Mouse (Mus musculus) cerebellum, adult 2 months (tissue): ENCODE data around the gene Rab10. TPM values are rescaled to one million over a fixed set of nuclear protein-coding genes. Genes with fewer than 3 reads are reported as not detected.

Experiments
- DNase-seq, 2 experiments: peaks; one replicate each; pipeline ENCODE4 v3.0.0; 2021
- H3K27ac ChIP-seq: fragments of 200-500 bp; 2 replicates; pipeline ENCODE4 v1.5.1; 2012; ENCODE audit warnings: low read length, control low read depth, inconsistent platforms; ENCODE audit not compliant: insufficient read depth
- H3K27me3 ChIP-seq: fragments of 200-500 bp; 2 replicates; pipeline ENCODE4 v1.6.1; 2012; ENCODE audit warnings: inconsistent platforms, mild to moderate bottlenecking, low read length, moderate library complexity; ENCODE audit not compliant: control insufficient read depth, insufficient read depth
- H3K4me1 ChIP-seq: fragments of 200-500 bp; 2 replicates; pipeline ENCODE4 v1.6.1; 2011; ENCODE audit warnings: low read length; ENCODE audit not compliant: control insufficient read depth, insufficient read depth
- H3K4me3 ChIP-seq: fragments of 200-500 bp; replicated peaks from 2 replicates; pipeline ENCODE3; 2011; ENCODE audit warnings: mild to moderate bottlenecking, low read depth, low read length, control low read depth; ENCODE audit not compliant: insufficient read depth
- CTCF ChIP-seq: fragments of 200-500 bp; IDR thresholded peaks from 2 replicates; pipeline ENCODE4 v1.5.1; 2011; ENCODE audit warnings: low read depth, mild to moderate bottlenecking, control low read depth, low read length, moderate library complexity, borderline replicate concordance; ENCODE audit not compliant: insufficient read depth
- POLR2A ChIP-seq: fragments of 200-500 bp; IDR thresholded peaks from 2 replicates; pipeline ENCODE4 v1.6.1; 2011; ENCODE audit warnings: low read length, control low read depth, borderline replicate concordance; ENCODE audit not compliant: insufficient read depth
- WGBS: fragments of 180-500 bp; shearing (Covaris S2); methylation state at CpG from one replicate; pipeline ENCODE4 v1.1.7; 2018; 5-methylcytosine and 5-hydroxymethylcytosine counted together
- polyA plus RNA-seq: library from polyadenylated mRNA; depleted of rRNA; stranded (reverse); fragments of >200 nt; gene quantifications from 2 replicates; pipeline ENCODE4 v1.2.3, GENCODE M21; 2012

Gene Rab10
- polyA plus RNA-seq, 1 experiment: 96.6 TPM

GRCm38 (mm10) chr12:3278880-3279339, 30.9 kb downstream of the Rab10 start:
- 91% methylated on average over 2 of the region's 2 CpGs for WGBS
- Histone ChIP-seq H3K27me3 (no peaks in the 10 kb centered on the region), H3K4me1 (0 out of 2 replicates have a peak, but pooled peaks cover 3% of the 10 kb centered on the region), H3K27ac (no peak overlapping the region), H3K4me3 (no peak overlapping the region)
- DNase-seq: no peak
- TF ChIP-seq CTCF (no peak), POLR2A (no peak)

GRCm38 (mm10) chr12:3270818-3271217, 39.0 kb downstream of the Rab10 start:
- no peak overlapping the region for H3K4me3 ChIP-seq
- no peaks in the 10 kb centered on the region for H3K27me3 ChIP-seq
- H3K27ac ChIP-seq: no peak overlapping the region
- DNase-seq: no peak
- H3K4me1 ChIP-seq: no peaks in the 10 kb centered on the region
- TF ChIP-seq POLR2A: no peak
- TF ChIP-seq CTCF: no peak

- Histone ChIP-seq H3K4me1 (no peaks in the 10 kb centered on the region), H3K4me3 (no peak overlapping the region), H3K27ac (no peak overlapping the region), H3K27me3 (no peaks in the 10 kb centered on the region; the same call in 1 of the 2 replicates)
- no peak for DNase-seq
- no peak for TF ChIP-seq POLR2A
- TF ChIP-seq CTCF: no peak
- WGBS: 91% methylated on average over 2 of the region's 2 CpGs
Measured at GRCm38 (mm10) chr12:3267397-3267796, 42.4 kb downstream of the Rab10 start.

GRCm38 (mm10) chr12:3265188-3265587, 44.6 kb downstream of the Rab10 start:
- no peaks in the 10 kb centered on the region; the same call in 1 of the 2 replicates for H3K27me3 ChIP-seq
- no peak overlapping the region for H3K4me3 ChIP-seq
- no peak overlapping the region for H3K27ac ChIP-seq
- WGBS: 88% methylated on average over 2 of the region's 2 CpGs
- TF ChIP-seq CTCF (no peak), POLR2A (no peak)
- no peaks in the 10 kb centered on the region for H3K4me1 ChIP-seq
- no peak for DNase-seq

- TF ChIP-seq POLR2A (no peak), CTCF (no peak)
- no peak for DNase-seq
Measured at GRCm38 (mm10) chr12:3264449-3264848, 45.3 kb downstream of the Rab10 start.

GRCm38 (mm10) chr12:3261596-3261995, 48.2 kb downstream of the Rab10 start:
- Histone ChIP-seq H3K4me3 (no peak overlapping the region), H3K27me3 (no peaks in the 10 kb centered on the region; the same call in 1 of the 2 replicates), H3K27ac (no peak overlapping the region), H3K4me1 (no peaks in the 10 kb centered on the region)
- WGBS: 96% methylated on average over 25 of the region's 25 CpGs
- no peak for DNase-seq
- no peak for TF ChIP-seq CTCF
- no peak for TF ChIP-seq POLR2A

More at GRCm38 (mm10) chr12:3264449-3264848, 45.3 kb downstream of the Rab10 start:
- no peak overlapping the region for H3K4me3 ChIP-seq
- H3K27me3 ChIP-seq: no peaks in the 10 kb centered on the region; the same call in 1 of the 2 replicates
- H3K4me1 ChIP-seq: no peaks in the 10 kb centered on the region
- 53% methylated on average over 2 of the region's 2 CpGs for WGBS
- no peak overlapping the region for H3K27ac ChIP-seq

GRCm38 (mm10) chr12:3255966-3256365, 53.8 kb downstream of the Rab10 start:
- H3K27me3 ChIP-seq: no peaks in the 10 kb centered on the region
- no peak overlapping the region for H3K27ac ChIP-seq
- no peak for DNase-seq
- TF ChIP-seq POLR2A (no peak), CTCF (no peak)
- no peak overlapping the region for H3K4me3 ChIP-seq
- no peaks in the 10 kb centered on the region for H3K4me1 ChIP-seq

GRCm38 (mm10) chr12:3255435-3255834, 54.3 kb downstream of the Rab10 start:
- Histone ChIP-seq H3K4me3 (no peak overlapping the region), H3K27me3 (no peaks in the 10 kb centered on the region), H3K4me1 (no peaks in the 10 kb centered on the region), H3K27ac (no peak overlapping the region)
- WGBS: 95% methylated on average over 2 of the region's 2 CpGs
- no peak for DNase-seq
- no peak for TF ChIP-seq POLR2A
- TF ChIP-seq CTCF: no peak

- Histone ChIP-seq H3K27me3 (no peaks in the 10 kb centered on the region), H3K27ac (no peak overlapping the region), H3K4me3 (no peak overlapping the region), H3K4me1 (no peaks in the 10 kb centered on the region)
- TF ChIP-seq POLR2A (no peak), CTCF (no peak)
- DNase-seq: no peak
Measured at GRCm38 (mm10) chr12:3253591-3253990, 56.2 kb downstream of the Rab10 start.
